Mouse (Mus musculus) olfactory bulb, adult 2 months (tissue): ENCODE measurements around the gene Ifna2.

Source experiments
- CTCF ChIP-seq: fragments of 200-500 bp; IDR thresholded peaks from 2 replicates; pipeline ENCODE4 v1.5.1; 2012; ENCODE audit warnings: low read depth, mild to moderate bottlenecking, low read length, moderate library complexity; ENCODE audit not compliant: insufficient read depth
- POLR2A ChIP-seq: fragments of 200-500 bp; IDR thresholded peaks from 2 replicates; pipeline ENCODE4 v1.6.1; 2012; ENCODE audit warnings: mild to moderate bottlenecking, low read depth, low read length, moderate library complexity; ENCODE audit not compliant: insufficient read depth

- TF ChIP-seq POLR2A = no peak
- no peak for TF ChIP-seq CTCF
These were observed 39.9 kb upstream of the Ifna2 start for GRCm38 (mm10) chr4:88723497-88724090.
